Mouse (Mus musculus): Measurements from ENCODE around the gene Tcf21. TPM values are rescaled to one million over a fixed set of nuclear protein-coding genes. Genes with fewer than 3 reads are reported as not detected.

Gene Tcf21
- polyA plus RNA-seq (2012; rRNA removed), result 140 and 150 TPM in 2 replicates

DNA sequence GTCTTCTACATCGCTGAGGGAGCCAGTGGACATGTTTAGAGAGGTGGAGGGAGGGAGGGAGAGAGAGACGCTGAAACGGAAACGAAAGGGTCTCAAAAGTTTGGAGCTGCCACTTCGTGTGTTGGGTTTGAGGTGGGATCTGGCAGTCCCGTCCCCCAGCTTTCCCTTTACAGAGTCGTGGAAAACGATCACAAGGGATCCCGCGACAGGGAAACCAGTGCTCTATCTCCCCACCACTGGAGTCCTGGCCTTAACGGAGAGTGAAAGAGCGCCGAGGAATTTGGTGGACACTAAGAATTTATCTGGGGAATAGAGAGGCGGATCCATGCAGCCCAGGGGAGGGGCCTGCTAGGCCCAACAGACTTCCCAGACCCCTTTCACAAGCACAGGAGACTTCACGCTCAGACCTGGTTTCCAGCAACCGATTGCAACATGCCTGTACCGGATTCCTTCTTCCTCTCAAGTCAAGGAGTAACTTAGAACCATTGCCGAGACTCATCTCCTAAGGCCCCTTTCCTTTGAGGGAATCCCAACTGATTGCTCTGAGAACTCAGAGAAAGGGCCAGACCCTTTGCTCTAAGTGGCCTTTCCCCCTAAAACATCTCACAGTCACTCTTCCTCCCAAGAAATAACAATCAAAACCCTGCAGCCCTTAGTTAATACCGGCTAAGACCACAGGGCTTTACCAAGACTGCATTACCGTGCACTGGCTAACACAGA is at the start of gene Tcf21:
Gene Tcf21, minus strand, starts transcription at position 304 of the 720 bp plus-strand sequence.

Other genes starting within 250 kb of the Tcf21 start
- gene Slc2a12, start 175.2 kb downstream of the Tcf21 start, polyA plus RNA-seq (2012; rRNA removed), result 4.3 and 4.6 TPM in 2 replicates
- 20.9 and 28.6 TPM in 2 replicates for gene Tbpl1, start 88.2 kb downstream of the Tcf21 start, polyA plus RNA-seq (2012; rRNA removed)